Mouse (Mus musculus): ENCODE data around the gene Lztr1. TPM values are rescaled to one million over a fixed set of nuclear protein-coding genes. Genes with fewer than 3 reads are reported as not detected.

Lztr1 gene
- polyA plus RNA-seq, 1 experiment from 2014 or later = 47.8 TPM

- Histone ChIP-seq H3K9ac (ENCODE audit: low read length) (no peak overlapping the region), H3K4me3 (ENCODE audit: control insufficient read depth in 1 of 2, insufficient read depth in 1 of 2, low read depth in 1 of 2, low read length in 2 of 2) (no peak overlapping the region), H3K4me2 (ENCODE audit: low read length) (no peak overlapping the region), H3K27ac (replicated peaks in 1 of 2; ENCODE audit: control insufficient read depth in 1 of 2, insufficient read depth in 1 of 2, low read depth in 2 of 2, low read length in 2 of 2) (no peak overlapping the region), H3K27me3 (ENCODE audit: control insufficient read depth, insufficient read depth, low read length) (no peaks in the 10 kb centered on the region), H3K36me3 (ENCODE audit: control insufficient read depth, insufficient read depth, low read length) (peaks cover 63% of the 10 kb centered on the region), H3K4me1 (ENCODE audit: control insufficient read depth in 2 of 2, insufficient read depth in 2 of 2, low read length in 2 of 2) (peaks cover 5 to 10% of the 10 kb centered on the region in 2 experiments), H3K9me3 (ENCODE audit: control insufficient read depth, low read length) (no peaks in the 10 kb centered on the region)
- ATAC-seq (ENCODE audit: insufficient number of reproducible peaks, insufficient read depth, low FRiP score, low read depth) = no peak
Measured at GRCm38 (mm10) chr16:17527606-17528005, 19.1 kb downstream of the Lztr1 start.

DNA sequence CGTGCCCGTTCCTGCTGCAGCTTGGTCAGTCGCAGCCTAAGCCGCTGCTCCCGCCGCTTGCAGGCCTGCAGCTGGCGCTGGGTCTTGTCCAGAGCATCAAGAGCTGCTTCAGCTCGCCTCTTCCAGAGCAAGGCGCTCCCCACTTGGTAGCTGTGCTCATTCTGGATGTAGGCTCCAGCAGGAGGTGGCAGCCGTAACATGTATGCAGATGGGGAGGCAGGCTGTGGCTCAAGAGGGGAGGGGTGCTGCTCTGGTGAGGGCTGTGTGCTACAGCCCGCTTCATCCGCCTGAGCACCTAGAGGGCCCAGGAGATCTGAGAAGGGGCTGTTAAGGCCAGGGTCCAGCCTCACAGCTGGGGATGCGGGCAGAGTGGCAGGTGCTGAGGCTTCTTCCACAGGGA, 19.8 kb downstream of the Lztr1 start:
- ATAC-seq (ENCODE audit: insufficient number of reproducible peaks, insufficient read depth, low FRiP score, low read depth) = no peak
- no peak overlapping the region for H3K4me3 ChIP-seq (ENCODE audit: control insufficient read depth in 1 of 2, insufficient read depth in 1 of 2, low read depth in 1 of 2, low read length in 2 of 2)
- no peak overlapping the region for H3K9ac ChIP-seq (ENCODE audit: low read length)
- no peak overlapping the region for H3K27ac ChIP-seq (replicated peaks in 1 of 2; ENCODE audit: control insufficient read depth in 1 of 2, insufficient read depth in 1 of 2, low read depth in 2 of 2, low read length in 2 of 2)
- WGBS = 84% methylated on average over 13 of the region's 13 CpGs
- peaks cover 57% of the 10 kb centered on the region for H3K36me3 ChIP-seq (ENCODE audit: control insufficient read depth, insufficient read depth, low read length)
- H3K4me2 ChIP-seq (ENCODE audit: low read length) = no peak overlapping the region
- peaks cover 5 to 10% of the 10 kb centered on the region in 2 experiments for H3K4me1 ChIP-seq (ENCODE audit: control insufficient read depth in 2 of 2, insufficient read depth in 2 of 2, low read length in 2 of 2)
- H3K9me3 ChIP-seq (ENCODE audit: control insufficient read depth, low read length) = no peaks in the 10 kb centered on the region
- H3K27me3 ChIP-seq (ENCODE audit: control insufficient read depth, insufficient read depth, low read length) = no peaks in the 10 kb centered on the region

DNA sequence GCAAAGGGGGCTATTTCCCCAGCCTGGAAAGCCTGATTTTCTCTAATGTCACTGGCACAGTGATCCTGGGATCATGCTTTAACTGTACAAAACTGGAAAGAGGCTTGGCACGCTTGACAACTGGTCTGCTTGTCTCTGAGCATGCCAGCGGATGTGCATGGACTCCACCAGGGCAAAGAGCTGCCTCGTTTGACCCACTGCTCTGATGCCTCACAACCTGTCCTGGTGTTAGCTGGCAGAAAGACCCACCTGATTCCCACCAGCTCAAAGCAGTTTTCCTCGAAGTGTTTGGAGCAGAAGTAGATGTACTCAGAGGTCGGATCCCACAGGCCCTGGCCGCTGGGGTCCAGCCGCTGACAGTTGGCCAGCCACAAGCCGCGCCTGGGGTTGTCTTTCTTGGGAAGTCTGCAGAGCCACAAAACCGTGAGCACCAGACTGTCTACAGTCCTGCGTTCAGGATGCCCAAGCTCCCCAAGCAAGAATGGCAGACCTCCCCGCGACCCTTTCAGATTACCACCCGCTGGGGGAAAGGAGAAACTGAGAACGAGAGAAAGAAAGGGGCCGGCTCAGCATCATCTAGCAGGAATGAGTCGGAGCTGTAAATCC, 21.6 kb downstream of the Lztr1 start:
- no peaks in the 10 kb centered on the region for H3K9me3 ChIP-seq (ENCODE audit: control insufficient read depth, low read length)
- H3K4me1 ChIP-seq (ENCODE audit: control insufficient read depth in 2 of 2, insufficient read depth in 2 of 2, low read length in 2 of 2) = peaks cover 5 to 10% of the 10 kb centered on the region in 2 experiments
- peak overlapping the region; percentile 55 to 77 for H3K4me3 ChIP-seq (ENCODE audit: control insufficient read depth in 1 of 2, insufficient read depth in 1 of 2, low read depth in 1 of 2, low read length in 2 of 2)
- H3K36me3 ChIP-seq (ENCODE audit: control insufficient read depth, insufficient read depth, low read length) = peaks cover 41% of the 10 kb centered on the region
- ATAC-seq (ENCODE audit: insufficient number of reproducible peaks, insufficient read depth, low FRiP score, low read depth) = no peak
- peak overlapping the region; percentile 94 for H3K4me2 ChIP-seq (ENCODE audit: low read length)
- peak overlapping the region; percentile 84 to 89 for H3K27ac ChIP-seq (replicated peaks in 1 of 2; ENCODE audit: control insufficient read depth in 1 of 2, insufficient read depth in 1 of 2, low read depth in 2 of 2, low read length in 2 of 2)
- H3K27me3 ChIP-seq (ENCODE audit: control insufficient read depth, insufficient read depth, low read length) = no peaks in the 10 kb centered on the region
- peak overlapping the region; percentile 90 for H3K9ac ChIP-seq (ENCODE audit: low read length)
- WGBS = 14% methylated on average over 17 of the region's 17 CpGs

DNA sequence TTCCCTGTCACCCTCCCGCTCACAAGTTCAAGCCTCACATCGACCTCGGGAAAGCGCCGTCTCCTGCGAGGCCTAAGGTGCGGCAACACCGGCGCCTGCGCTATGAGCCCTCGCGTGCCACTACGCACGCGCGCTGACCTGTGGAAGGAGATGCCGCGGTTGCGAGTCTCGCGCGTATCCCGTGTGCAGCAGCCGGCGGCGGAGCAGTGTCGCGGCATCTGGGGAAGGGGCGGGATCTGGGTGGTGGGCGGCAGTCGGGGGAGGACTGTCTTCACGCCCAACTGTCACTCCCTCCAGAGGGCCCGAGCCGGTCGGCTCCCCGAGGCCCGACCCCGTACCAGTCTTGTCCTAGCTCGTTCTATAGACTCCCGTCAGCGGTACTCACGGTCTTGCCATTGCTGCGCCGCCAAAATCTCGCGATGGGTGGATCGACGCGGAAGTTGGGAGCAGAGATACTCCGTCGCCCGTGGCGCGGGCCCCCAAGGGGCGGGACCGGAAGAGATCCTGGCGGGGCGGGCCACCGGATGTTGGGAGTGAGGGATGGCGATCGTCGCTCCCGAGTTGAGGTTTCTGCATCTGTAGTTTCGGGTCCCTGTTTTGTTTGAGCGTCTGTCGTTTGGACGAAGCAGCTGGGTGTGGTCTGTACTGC, 22.3 kb downstream of the Lztr1 start, which contains the start of gene Thap7:
Gene Thap7, minus strand, starts transcription at position 497 of the 649 bp plus-strand sequence.
- Histone ChIP-seq H3K27me3 (ENCODE audit: control insufficient read depth, insufficient read depth, low read length) (no peaks in the 10 kb centered on the region), H3K4me3 (ENCODE audit: control insufficient read depth in 1 of 2, insufficient read depth in 1 of 2, low read depth in 1 of 2, low read length in 2 of 2) (peak within 1 kb of the TSS; percentile 55 to 77), H3K9ac (ENCODE audit: low read length) (peak within 1 kb of the TSS; percentile 90), H3K27ac (replicated peaks in 1 of 2; ENCODE audit: control insufficient read depth in 1 of 2, insufficient read depth in 1 of 2, low read depth in 2 of 2, low read length in 2 of 2) (peak within 1 kb of the TSS; percentile 84 to 89), H3K4me1 (ENCODE audit: control insufficient read depth in 2 of 2, insufficient read depth in 2 of 2, low read length in 2 of 2) (peaks cover 5 to 10% of the 10 kb centered on the region in 2 experiments), H3K9me3 (ENCODE audit: control insufficient read depth, low read length) (no peaks in the 10 kb centered on the region), H3K4me2 (ENCODE audit: low read length) (peak within 1 kb of the TSS; percentile 94), H3K36me3 (ENCODE audit: control insufficient read depth, insufficient read depth, low read length) (peaks cover 34% of the 10 kb centered on the region)
- WGBS = 2% methylated on average over 65 of the region's 67 CpGs
- ATAC-seq (ENCODE audit: insufficient number of reproducible peaks, insufficient read depth, low FRiP score, low read depth) = peak; percentile 95

- Histone ChIP-seq H3K9me3 (ENCODE audit: control insufficient read depth, low read length) (no peaks in the 10 kb centered on the region), H3K4me3 (ENCODE audit: control insufficient read depth in 1 of 2, insufficient read depth in 1 of 2, low read depth in 1 of 2, low read length in 2 of 2) (no peak overlapping the region; a peak in 1 of 4 replicates), H3K36me3 (ENCODE audit: control insufficient read depth, insufficient read depth, low read length) (peaks cover 19% of the 10 kb centered on the region), H3K9ac (ENCODE audit: low read length) (no peak overlapping the region), H3K4me1 (ENCODE audit: control insufficient read depth in 2 of 2, insufficient read depth in 2 of 2, low read length in 2 of 2) (peaks cover 5 to 10% of the 10 kb centered on the region in 2 experiments), H3K27ac (replicated peaks in 1 of 2; ENCODE audit: control insufficient read depth in 1 of 2, insufficient read depth in 1 of 2, low read depth in 2 of 2, low read length in 2 of 2) (no peak overlapping the region), H3K27me3 (ENCODE audit: control insufficient read depth, insufficient read depth, low read length) (no peaks in the 10 kb centered on the region), H3K4me2 (ENCODE audit: low read length) (no peak overlapping the region)
- ATAC-seq (ENCODE audit: insufficient number of reproducible peaks, insufficient read depth, low FRiP score, low read depth) = no peak
- WGBS = 49% methylated on average over 4 of the region's 4 CpGs
Measured at GRCm38 (mm10) chr16:17532271-17532670, 23.8 kb downstream of the Lztr1 start.

DNA sequence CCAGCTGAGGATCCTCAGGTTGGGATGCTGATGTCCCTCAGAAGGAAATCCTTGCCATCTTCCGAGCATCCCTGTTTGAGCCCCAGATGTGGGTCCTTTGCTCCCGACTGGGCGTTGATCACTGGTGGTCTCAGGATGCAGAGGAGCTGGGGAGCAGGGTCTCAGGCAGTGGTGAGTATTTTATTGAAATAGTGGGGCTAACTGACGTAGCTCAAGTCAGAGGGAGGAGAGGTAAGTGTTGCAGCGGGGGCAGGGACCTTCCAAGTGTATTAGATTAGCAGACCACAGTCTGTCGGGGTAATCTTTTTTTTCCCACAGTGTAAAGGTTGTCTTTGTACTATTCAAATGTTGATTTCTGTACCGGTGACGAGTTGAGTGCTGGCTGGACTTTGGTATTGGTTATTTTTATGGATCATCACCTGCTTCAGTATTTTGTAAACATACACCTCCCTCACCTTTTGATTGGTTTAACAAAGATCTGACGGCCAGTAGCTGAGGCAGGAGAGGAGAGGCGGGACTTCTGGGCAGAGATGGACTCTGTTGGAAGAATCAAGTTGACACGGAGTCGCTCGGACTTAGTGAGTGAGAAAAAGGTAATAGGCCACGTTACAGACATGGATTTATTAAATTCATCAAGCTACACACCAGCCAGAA, 24.3 kb downstream of the Lztr1 start:
- ATAC-seq (ENCODE audit: insufficient number of reproducible peaks, insufficient read depth, low FRiP score, low read depth) = no peak
- H3K9ac ChIP-seq (ENCODE audit: low read length) = no peak overlapping the region
- H3K36me3 ChIP-seq (ENCODE audit: control insufficient read depth, insufficient read depth, low read length) = peaks cover 14% of the 10 kb centered on the region
- H3K9me3 ChIP-seq (ENCODE audit: control insufficient read depth, low read length) = no peaks in the 10 kb centered on the region
- WGBS = 57% methylated on average over 14 of the region's 14 CpGs
- no peak overlapping the region for H3K4me2 ChIP-seq (ENCODE audit: low read length)
- H3K27ac ChIP-seq (replicated peaks in 1 of 2; ENCODE audit: control insufficient read depth in 1 of 2, insufficient read depth in 1 of 2, low read depth in 2 of 2, low read length in 2 of 2) = no peak overlapping the region
- H3K4me1 ChIP-seq (ENCODE audit: control insufficient read depth in 2 of 2, insufficient read depth in 2 of 2, low read length in 2 of 2) = peaks cover 5 to 10% of the 10 kb centered on the region in 2 experiments
- no peak overlapping the region for H3K4me3 ChIP-seq (ENCODE audit: control insufficient read depth in 1 of 2, insufficient read depth in 1 of 2, low read depth in 1 of 2, low read length in 2 of 2)
- no peaks in the 10 kb centered on the region for H3K27me3 ChIP-seq (ENCODE audit: control insufficient read depth, insufficient read depth, low read length)

- peaks cover 0 to under 1% of the 10 kb centered on the region in 2 experiments; a peak in 3 of 4 replicates for H3K4me1 ChIP-seq (ENCODE audit: control insufficient read depth in 2 of 2, insufficient read depth in 2 of 2, low read length in 2 of 2)
- no peak overlapping the region for H3K9ac ChIP-seq (ENCODE audit: low read length)
- H3K9me3 ChIP-seq (ENCODE audit: control insufficient read depth, low read length) = no peaks in the 10 kb centered on the region
- no peaks in the 10 kb centered on the region for H3K36me3 ChIP-seq (ENCODE audit: control insufficient read depth, insufficient read depth, low read length)
- H3K27me3 ChIP-seq (ENCODE audit: control insufficient read depth, insufficient read depth, low read length) = peaks cover 8% of the 10 kb centered on the region; the same call in 1 of the 2 replicates
- ATAC-seq (ENCODE audit: insufficient number of reproducible peaks, insufficient read depth, low FRiP score, low read depth) = no peak
- no peak overlapping the region for H3K4me2 ChIP-seq (ENCODE audit: low read length)
- no peak overlapping the region for H3K27ac ChIP-seq (replicated peaks in 1 of 2; ENCODE audit: control insufficient read depth in 1 of 2, insufficient read depth in 1 of 2, low read depth in 2 of 2, low read length in 2 of 2)
- WGBS = 90% methylated on average over 3 of the region's 3 CpGs
- no peak overlapping the region for H3K4me3 ChIP-seq (ENCODE audit: control insufficient read depth in 1 of 2, insufficient read depth in 1 of 2, low read depth in 1 of 2, low read length in 2 of 2)
Measured at GRCm38 (mm10) chr16:17536584-17536983, 28.1 kb downstream of the Lztr1 start.

Measured in heart, embryonic 14.5 days (tissue).